Mouse (Mus musculus): Measurements from ENCODE around the gene Epha2. TPM values are rescaled to one million over a fixed set of nuclear protein-coding genes. Genes with fewer than 3 reads are reported as not detected.

The Epha2 gene
- polyA plus RNA-seq, 1 experiment from 2014 or later: 6.5 TPM

GRCm38 (mm10) chr4:141359222-141359621 lies 58.2 kb downstream of the Epha2 start:
- Histone ChIP-seq H3K27ac (no peak overlapping the region), H3K36me3 (no peaks in the 10 kb centered on the region), H3K4me3 (no peak overlapping the region), H3K4me2 (no peak overlapping the region), H3K27me3 (peaks cover 3% of the 10 kb centered on the region), H3K4me1 (peaks cover 7% of the 10 kb centered on the region; the same call in 1 of the 2 replicates), H3K9ac (no peak overlapping the region), H3K9me3 (no peaks in the 10 kb centered on the region)
- WGBS: 89% methylated on average over 6 of the region's 6 CpGs
- ATAC-seq (ENCODE audit: insufficient number of reproducible peaks, low FRiP score, low TSS enrichment, low read depth): no peak

GRCm38 (mm10) chr4:141360846-141361245 lies 59.8 kb downstream of the Epha2 start:
- H3K4me3 ChIP-seq: no peak overlapping the region
- no peak overlapping the region for H3K27ac ChIP-seq
- no peak for ATAC-seq (ENCODE audit: insufficient number of reproducible peaks, low FRiP score, low TSS enrichment, low read depth)
- 25% methylated on average over 7 of the region's 7 CpGs for WGBS
- peaks cover 19% of the 10 kb centered on the region for H3K27me3 ChIP-seq
- no peaks in the 10 kb centered on the region for H3K9me3 ChIP-seq
- no peaks in the 10 kb centered on the region for H3K36me3 ChIP-seq
- peaks cover 7% of the 10 kb centered on the region; the same call in 1 of the 2 replicates for H3K4me1 ChIP-seq
- H3K4me2 ChIP-seq: no peak overlapping the region
- H3K9ac ChIP-seq: no peak overlapping the region

- Histone ChIP-seq H3K4me2 (no peak overlapping the region), H3K27ac (no peak overlapping the region), H3K4me3 (no peak overlapping the region), H3K27me3 (peaks cover 40% of the 10 kb centered on the region), H3K9ac (no peak overlapping the region), H3K36me3 (no peaks in the 10 kb centered on the region), H3K4me1 (peaks cover 13% of the 10 kb centered on the region), H3K9me3 (no peaks in the 10 kb centered on the region)
- WGBS: 26% methylated on average over 11 of the region's 11 CpGs
- ATAC-seq (ENCODE audit: insufficient number of reproducible peaks, low FRiP score, low TSS enrichment, low read depth): no peak
Observed at GRCm38 (mm10) chr4:141362937-141363548, 62.0 kb downstream of the Epha2 start.

GRCm38 (mm10) chr4:141365126-141365525 lies 64.1 kb downstream of the Epha2 start:
- Histone ChIP-seq H3K36me3 (no peaks in the 10 kb centered on the region), H3K4me2 (no peak overlapping the region), H3K4me1 (peaks cover 17% of the 10 kb centered on the region), H3K9ac (no peak overlapping the region), H3K27ac (no peak overlapping the region), H3K27me3 (peaks cover 53% of the 10 kb centered on the region), H3K4me3 (no peak overlapping the region), H3K9me3 (no peaks in the 10 kb centered on the region)
- WGBS: 67% methylated on average over 8 of the region's 8 CpGs
- ATAC-seq (ENCODE audit: insufficient number of reproducible peaks, low FRiP score, low TSS enrichment, low read depth): no peak

- Histone ChIP-seq H3K36me3 (no peaks in the 10 kb centered on the region), H3K27ac (no peak overlapping the region), H3K27me3 (peaks cover 53% of the 10 kb centered on the region), H3K9me3 (no peaks in the 10 kb centered on the region), H3K4me2 (no peak overlapping the region), H3K9ac (no peak overlapping the region), H3K4me1 (peaks cover 17% of the 10 kb centered on the region), H3K4me3 (no peak overlapping the region)
- WGBS: 42% methylated on average over 7 of the region's 7 CpGs
- no peak for ATAC-seq (ENCODE audit: insufficient number of reproducible peaks, low FRiP score, low TSS enrichment, low read depth)
Observed at GRCm38 (mm10) chr4:141365876-141366275, 64.8 kb downstream of the Epha2 start.

GRCm38 (mm10) chr4:141367997-141368791 lies 67.2 kb downstream of the Epha2 start, which contains the start of gene Fam131c:
Fam131c (plus strand) TSS chr4:141368220.
- H3K4me3 ChIP-seq: peak within 1 kb of the TSS; percentile 51
- WGBS: under 1% methylated on average over 60 of the region's 71 CpGs
- H3K4me2 ChIP-seq: peak within 1 kb of the TSS; percentile 98
- peaks cover 53% of the 10 kb centered on the region for H3K27me3 ChIP-seq
- ATAC-seq (ENCODE audit: insufficient number of reproducible peaks, low FRiP score, low TSS enrichment, low read depth): no peak
- H3K4me1 ChIP-seq: peaks cover 12% of the 10 kb centered on the region
- no peak within 1 kb of the TSS for H3K27ac ChIP-seq
- H3K9me3 ChIP-seq: no peaks in the 10 kb centered on the region
- H3K9ac ChIP-seq: peak within 1 kb of the TSS; percentile 31; the same call in 1 of the 2 replicates
- H3K36me3 ChIP-seq: no peaks in the 10 kb centered on the region

- Histone ChIP-seq H3K36me3 (no peaks in the 10 kb centered on the region), H3K9me3 (no peaks in the 10 kb centered on the region), H3K27ac (no peak overlapping the region), H3K27me3 (peaks cover 19% of the 10 kb centered on the region), H3K4me2 (no peak overlapping the region), H3K4me1 (peaks cover 12% of the 10 kb centered on the region), H3K4me3 (no peak overlapping the region), H3K9ac (no peak overlapping the region)
- 88% methylated on average over 5 of the region's 5 CpGs for WGBS
- ATAC-seq (ENCODE audit: insufficient number of reproducible peaks, low FRiP score, low TSS enrichment, low read depth): no peak
Observed at GRCm38 (mm10) chr4:141372426-141372825, 71.4 kb downstream of the Epha2 start.

Small RNA genes within 50 kb of the gene (microRNA-seq; reads per million reads assigned to microRNA genes)
- not detected for gene Gm25690

Other genes starting within 250 kb of the Epha2 start
- 4.0 and 5.8 TPM in 2 replicates for gene Crocc, start 240.7 kb upstream of the Epha2 start, polyA plus RNA-seq (2015; fragmentation: Nextera tagmentation; extraction: Ambion mirVana)
- 95.8 and 104 TPM in 2 replicates for gene Necap2, start 222.9 kb upstream of the Epha2 start, polyA plus RNA-seq (2015; fragmentation: Nextera tagmentation; extraction: Ambion mirVana)
- gene Spata21, start 212.9 kb upstream of the Epha2 start, polyA plus RNA-seq (2015; fragmentation: Nextera tagmentation; extraction: Ambion mirVana): 0.14 and 0.36 TPM in 2 replicates
- 46.9 and 51.9 TPM in 2 replicates for gene Szrd1, start 161.5 kb upstream of the Epha2 start, polyA plus RNA-seq (2015; fragmentation: Nextera tagmentation; extraction: Ambion mirVana)
- 22.5 and 25.4 TPM in 2 replicates for gene Fbxo42, start 153.3 kb upstream of the Epha2 start, polyA plus RNA-seq (2015; fragmentation: Nextera tagmentation; extraction: Ambion mirVana)
- gene Rsg1, start 87.3 kb upstream of the Epha2 start, polyA plus RNA-seq (2015; fragmentation: Nextera tagmentation; extraction: Ambion mirVana): 6.0 and 6.4 TPM in 2 replicates
- gene Arhgef19, start 61.7 kb upstream of the Epha2 start, polyA plus RNA-seq (2015; fragmentation: Nextera tagmentation; extraction: Ambion mirVana): 16.3 and 19.7 TPM in 2 replicates
- gene Fam131c, start 67.0 kb downstream of the Epha2 start, polyA plus RNA-seq (2015; fragmentation: Nextera tagmentation; extraction: Ambion mirVana): 1.6 and 1.9 TPM in 2 replicates
- gene Clcnka, start 97.5 kb downstream of the Epha2 start, polyA plus RNA-seq (2015; fragmentation: Nextera tagmentation; extraction: Ambion mirVana): 0.33 and 1.2 TPM in 2 replicates
- not detected in 2 replicates for gene Clcnkb, start 114.8 kb downstream of the Epha2 start, polyA plus RNA-seq (2015; fragmentation: Nextera tagmentation; extraction: Ambion mirVana)
- gene Hspb7, start 119.5 kb downstream of the Epha2 start, polyA plus RNA-seq (2015; fragmentation: Nextera tagmentation; extraction: Ambion mirVana): 1.7 and 5.4 TPM in 2 replicates
- not detected in 2 replicates for gene Srarp, start 134.9 kb downstream of the Epha2 start, polyA plus RNA-seq (2015; fragmentation: Nextera tagmentation; extraction: Ambion mirVana)
- 31.2 and 33.2 TPM in 2 replicates for gene Zbtb17, start 143.4 kb downstream of the Epha2 start, polyA plus RNA-seq (2015; fragmentation: Nextera tagmentation; extraction: Ambion mirVana)
- 7.2 and 9.0 TPM in 2 replicates for gene Spen, start 237.4 kb downstream of the Epha2 start, polyA plus RNA-seq (2015; fragmentation: Nextera tagmentation; extraction: Ambion mirVana)